Mouse (Mus musculus) layer of hippocampus, postnatal 10 days (tissue): Measurements from ENCODE around the gene Sult5a1. TPM values are rescaled to one million over a fixed set of nuclear protein-coding genes. Genes with fewer than 3 reads are reported as not detected.

Experiments
- DNase-seq, 2 experiments: peaks; one replicate each; pipeline ENCODE4 v3.0.0; 2021; ENCODE audit warnings: low spot score in 2 of 2
- total RNA-seq, 2 experiments: library from RNA; stranded (reverse); gene quantifications; 2 replicates each; pipeline ENCODE4 v1.2.3; 2021

Sult5a1 gene
- total RNA-seq, 2 experiments from 2014 or later = 0.80 to 1.1 TPM

DNA sequence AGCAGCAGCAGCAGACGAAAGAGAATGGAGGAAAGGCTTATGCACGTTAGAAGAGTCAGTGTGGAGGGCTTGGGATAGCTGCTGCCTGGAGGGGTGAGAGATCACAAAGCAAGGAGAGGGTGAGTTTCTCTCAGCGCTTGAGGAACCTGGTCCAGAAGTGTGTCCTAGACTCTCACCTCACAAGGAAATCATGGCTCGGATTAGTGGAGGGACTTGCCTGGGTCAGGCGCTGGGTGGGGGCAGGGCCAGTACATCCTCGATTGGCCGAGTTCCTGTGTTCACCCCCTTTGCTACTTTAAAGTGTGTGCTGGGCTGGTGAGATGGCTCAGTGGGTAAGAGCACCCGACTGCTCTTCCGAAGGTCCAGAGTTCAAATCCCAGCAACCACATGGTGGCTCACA is 22.3 kb downstream of the Sult5a1 start:
- DNase-seq = no peak

DNA sequence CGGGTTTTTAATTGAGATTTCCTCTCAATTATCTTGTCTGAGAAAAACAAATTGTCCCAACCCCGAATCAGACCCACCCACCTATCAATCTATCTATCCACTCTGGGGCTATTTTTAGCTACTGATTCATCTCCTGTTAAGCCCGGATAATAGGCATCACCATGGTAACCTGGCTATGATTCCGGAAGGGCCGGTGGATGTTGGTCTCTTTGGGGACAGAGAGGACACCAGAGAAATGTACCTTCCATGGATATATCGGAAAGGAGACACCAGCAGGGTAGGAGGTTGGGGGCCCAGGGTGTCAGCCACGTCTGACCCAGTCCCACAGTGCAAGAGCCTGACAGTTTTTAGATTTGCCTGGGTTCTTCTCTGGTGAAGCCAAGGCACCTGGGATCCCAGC is 22.7 kb downstream of the Sult5a1 start:
- DNase-seq = peak; percentile 46 to 60

DNA sequence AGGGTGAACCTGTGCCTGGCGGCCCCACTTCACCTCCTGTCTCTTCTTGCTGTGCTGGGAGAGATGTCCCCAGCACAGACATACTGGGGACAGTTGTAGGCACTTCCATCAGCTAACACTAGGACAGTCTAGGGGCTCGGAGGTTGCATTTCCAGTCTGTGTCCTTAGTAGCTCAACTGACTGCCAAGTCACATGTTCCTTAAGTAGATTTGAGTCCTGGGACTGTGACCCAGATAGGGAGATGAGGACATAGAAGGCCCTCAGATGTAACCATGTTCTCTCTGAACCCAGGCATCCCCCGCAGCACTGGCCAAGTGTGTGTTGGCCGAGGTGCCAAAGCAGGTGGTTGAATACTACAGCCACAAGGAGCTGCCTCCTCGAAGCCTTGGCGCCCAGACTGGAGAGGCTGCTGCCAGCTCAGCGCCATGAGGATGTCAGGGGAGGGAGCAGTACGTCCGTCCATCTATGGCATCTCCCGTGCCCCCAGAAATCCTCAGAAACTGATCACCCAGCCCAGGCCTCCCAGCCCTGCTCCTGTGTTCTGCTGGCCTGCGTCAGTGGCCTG is 23.9 kb downstream of the Sult5a1 start:
- DNase-seq = no peak

DNA sequence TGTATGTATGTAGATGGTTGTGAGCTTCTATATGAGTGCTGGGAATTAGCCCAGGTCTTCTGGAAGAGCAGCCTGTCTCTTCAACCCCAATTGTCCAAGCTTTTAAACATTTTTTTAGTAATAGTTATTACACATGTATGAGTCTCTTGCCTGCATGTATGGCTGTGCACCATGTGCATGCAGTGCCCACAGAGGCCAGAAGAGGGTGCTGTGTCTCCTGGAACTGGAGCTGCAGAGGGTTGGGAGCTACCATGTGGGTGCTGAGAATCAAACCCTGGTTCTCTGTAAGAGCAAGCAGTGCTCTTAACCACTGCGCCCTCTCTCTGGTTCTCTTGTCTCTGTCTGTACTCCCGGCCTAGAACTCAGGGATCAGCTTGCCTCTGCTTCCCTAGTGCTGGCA is 25.2 kb downstream of the Sult5a1 start:
- DNase-seq = no peak

DNA sequence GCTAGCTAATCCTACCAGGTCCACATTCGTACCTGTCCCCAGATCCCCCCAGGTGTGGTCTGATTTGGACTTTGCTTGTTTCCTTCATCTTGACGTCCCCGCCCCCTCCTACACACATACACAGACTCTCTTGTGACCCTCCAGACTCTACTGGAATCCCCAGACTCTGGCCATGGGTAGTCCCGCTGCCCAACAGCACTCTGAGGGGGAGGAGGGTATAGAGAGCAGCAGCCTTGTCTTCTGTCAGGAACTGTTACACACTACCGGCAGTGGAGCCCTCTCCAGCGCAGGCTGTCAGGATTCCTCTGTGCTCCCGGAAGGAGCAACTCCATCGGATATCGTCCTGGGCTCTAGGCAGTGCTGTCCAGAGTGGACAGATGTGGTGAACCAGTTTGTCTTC is 27.1 kb downstream of the Sult5a1 start:
- no peak for DNase-seq

DNA sequence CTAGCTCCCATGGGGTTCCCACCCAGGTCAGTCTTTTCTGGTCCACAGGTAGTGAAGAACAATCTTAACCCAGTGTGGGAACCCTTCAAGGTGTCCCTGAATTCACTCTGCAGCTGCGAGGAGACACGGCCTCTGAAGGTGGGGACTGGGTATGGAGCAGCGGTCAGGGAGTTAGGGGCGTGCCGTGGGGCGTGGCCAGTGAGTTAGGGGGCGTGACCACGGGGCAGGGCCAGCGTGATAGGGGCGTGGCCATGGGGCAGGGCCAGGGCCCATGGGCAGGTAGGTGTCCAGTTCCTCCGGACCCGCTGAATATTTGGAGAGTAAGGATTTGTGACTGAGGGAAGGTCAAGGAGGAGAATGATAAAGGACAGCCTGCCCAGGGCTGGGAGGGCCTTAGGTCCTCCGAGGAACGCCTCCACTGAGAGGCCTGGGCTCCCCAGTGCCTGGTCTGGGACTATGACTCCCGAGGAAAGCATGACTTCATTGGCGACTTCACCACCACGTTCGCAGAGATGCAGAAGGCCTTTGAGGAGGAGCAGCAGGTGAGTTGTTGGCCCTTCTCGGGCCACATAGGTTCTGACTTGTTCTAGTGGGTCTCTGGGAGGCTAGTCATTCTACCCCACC is 31.8 kb downstream of the Sult5a1 start:
- DNase-seq = no peak

DNA sequence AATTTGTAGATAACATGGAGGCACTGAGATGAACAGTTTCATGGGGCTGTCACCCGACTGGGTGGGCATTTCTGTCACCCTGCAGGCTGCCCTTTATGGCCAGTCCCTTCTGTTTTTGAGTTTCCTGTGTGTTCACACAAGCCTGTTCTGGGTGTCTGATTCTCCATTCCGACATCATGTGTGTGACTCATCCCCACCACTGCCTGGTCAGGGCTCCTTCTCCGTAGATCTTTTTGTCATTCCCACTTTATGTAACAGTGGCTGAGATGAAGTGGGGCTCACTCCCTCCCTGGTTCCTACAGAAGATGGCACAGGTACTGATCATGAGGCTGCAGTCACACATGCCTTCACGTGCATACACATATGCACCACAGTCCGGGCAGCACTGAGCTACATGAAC is 35.4 kb downstream of the Sult5a1 start:
- no peak for DNase-seq

DNA sequence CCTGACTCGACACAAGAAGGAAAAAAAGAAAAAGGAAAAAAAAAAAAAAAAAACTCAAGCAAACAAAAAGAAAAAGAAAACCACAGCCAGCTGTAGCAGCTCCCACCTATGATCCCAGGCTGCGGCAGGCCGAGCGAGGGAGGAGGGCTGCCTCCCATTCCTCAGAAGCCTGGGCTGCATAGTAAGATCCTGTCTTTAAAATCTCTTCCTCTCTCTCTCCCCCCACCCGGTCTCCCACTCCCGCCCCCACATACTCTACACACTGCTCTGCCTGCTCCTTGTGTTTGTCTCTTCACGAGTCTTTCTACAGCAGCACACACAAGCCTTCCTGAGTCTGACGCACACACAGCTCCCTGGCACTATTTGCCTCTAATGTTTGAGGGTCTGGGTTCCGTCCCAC is 36.1 kb downstream of the Sult5a1 start:
- DNase-seq = no peak

DNA sequence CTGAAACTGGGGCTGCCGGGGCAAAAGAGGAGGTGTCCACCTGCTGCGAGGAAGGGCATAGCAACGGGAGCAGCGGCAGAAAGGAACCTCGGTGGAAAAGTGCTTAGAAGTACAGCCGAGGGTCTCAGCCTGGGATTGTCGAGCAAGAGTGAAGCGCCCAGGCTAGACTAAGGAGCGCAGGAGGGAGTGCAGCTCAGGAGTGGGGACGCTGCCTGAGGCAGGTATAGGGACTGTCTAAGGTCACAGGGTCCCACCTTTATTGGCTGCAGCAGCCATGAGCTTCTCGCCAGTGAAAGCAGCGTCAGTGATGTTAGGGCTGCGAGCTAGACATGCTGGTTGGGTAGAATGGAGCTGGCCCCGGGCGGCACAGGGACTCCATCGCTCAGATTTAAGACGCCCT is 40.4 kb downstream of the Sult5a1 start:
- DNase-seq = no peak

DNA sequence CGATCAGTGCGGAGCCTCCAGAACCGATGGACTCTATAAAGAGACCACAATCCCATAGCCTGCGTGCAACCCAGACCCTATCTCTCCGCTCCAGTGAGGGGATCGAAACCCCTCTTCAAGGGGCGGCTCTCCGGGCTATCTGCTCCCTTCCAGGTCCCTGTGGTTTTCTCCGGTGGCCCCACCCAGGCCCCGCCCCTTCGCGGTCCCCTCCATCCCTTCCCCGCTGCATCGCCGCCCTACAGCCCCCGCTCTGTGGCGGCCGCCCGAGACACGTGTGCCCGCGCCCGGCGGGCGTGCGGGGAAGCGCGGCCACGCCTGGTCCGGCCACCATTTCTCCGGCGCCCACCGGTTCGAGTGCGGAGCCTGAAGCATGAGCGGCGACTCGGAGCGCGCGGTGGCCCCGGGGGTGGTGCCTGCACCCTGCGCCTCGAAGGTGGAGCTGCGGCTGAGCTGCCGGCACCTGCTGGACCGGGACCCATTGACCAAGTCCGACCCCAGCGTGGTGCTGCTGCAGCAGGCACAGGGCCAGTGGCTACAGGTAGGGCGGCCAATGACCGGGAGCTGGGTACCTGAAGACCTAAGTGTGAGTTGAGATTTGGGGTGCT is 40.9 kb downstream of the Sult5a1 start, which contains the start of gene Cpne7:
Gene Cpne7, plus strand, starts transcription at position 248 of the 605 bp plus-strand sequence.
- DNase-seq = peak in 1 of 2 experiments; percentile 49

DNA sequence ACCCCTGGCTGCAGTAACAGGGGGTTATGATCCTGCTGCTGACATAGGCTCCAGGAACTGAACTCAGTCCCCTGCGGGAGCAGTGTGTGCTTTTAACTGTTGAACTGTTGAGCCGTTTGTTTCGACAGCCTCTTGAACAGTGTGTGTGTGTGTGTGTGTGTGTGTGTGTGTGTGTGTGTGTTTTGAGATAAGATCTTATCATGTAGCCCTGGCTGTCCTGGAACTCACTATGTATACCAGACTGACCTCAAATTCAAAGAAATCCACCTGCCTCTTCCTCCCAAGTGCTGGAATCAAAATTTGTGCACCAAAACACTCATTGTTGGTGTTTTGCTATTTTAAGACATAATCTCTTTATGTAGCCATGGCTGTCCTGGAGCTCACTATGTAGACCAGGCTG is 43.5 kb downstream of the Sult5a1 start:
- DNase-seq = no peak

DNA sequence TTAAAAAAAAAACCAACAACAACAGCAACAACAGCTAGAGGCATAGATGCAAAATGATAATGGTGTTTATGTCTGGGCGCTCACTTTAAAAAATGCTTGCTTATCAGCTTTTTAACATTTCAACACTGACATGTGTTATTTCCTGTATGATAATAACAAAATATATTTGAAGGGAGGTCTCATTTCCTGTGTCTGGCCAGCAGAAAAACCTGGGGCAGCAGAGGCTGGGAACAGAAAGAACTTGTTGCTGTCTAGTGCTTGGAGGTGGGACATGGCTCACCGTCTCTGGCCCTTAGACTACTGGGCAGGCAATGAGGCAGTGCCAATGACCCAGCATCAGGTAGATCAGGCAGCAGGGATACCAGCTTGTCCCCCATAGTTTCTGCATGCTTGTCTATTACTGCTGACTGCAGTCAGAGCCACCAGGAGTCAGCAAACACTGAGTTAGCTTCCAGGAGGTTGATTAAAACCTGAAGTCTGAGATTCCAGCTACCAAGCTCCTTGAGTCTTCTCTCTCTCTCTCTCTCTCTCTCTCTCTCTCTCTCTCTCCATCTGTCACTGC is 44.1 kb downstream of the Sult5a1 start:
- DNase-seq = no peak

DNA sequence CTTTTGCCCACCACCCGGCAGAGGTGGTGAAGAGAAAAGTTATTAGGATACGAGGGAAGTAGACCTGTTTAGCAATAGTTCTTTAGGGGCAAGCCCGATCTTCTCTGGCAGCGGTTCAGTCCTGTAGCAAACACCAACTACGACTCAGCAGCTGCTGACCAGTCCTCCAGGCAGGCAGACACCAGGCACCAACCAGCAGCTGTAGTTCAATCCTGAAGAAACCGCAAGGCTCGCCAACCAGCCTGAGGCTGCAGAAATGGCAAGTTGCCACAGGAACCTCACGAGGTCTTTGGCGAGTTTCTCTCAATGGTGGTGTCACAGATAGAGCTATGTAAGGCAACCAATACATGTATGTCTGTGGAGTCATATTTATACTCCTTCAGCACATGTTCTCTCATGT is 45.2 kb downstream of the Sult5a1 start:
- DNase-seq = no peak

DNA sequence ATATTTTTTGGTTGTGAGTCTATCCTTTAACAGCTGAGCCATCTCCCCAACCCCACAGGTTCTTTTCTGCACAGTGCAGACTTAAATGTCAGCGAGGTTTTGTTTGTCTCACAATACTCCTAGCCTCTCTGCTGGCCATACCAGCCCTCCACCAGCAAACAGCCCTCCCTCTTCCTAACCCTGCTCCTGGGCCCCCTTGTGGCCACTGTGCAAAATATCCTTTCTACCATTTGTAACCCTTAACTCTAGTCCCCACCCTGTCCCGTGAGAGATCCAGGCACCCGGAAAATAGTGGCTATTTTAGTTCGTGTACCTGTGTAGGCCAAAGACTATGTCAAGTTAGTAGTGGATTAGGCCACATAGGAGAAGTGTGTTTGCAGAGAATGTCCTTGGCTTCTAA is 47.5 kb downstream of the Sult5a1 start:
- DNase-seq = peak in 1 of 2 experiments; percentile 65

DNA sequence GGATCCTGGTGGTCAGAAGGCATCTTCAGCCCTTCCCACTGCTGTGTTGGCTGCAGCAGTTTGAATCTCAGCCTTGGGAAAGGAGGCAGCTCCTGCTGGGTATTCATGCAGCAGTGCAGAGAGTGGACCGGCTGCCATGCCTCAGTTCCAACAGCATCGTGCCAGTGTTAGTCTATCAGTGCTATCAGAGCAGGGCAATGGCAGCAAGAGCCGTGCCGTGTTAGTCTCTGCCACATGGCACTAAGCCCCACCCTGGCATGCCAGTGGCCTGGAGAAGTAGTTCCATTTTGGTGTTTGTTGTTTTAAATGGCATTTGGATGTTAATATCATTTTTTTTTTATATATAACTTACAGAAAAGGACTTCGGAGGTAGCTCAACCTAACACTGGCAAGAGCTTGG is 49.2 kb downstream of the Sult5a1 start:
- no peak for DNase-seq

DNA sequence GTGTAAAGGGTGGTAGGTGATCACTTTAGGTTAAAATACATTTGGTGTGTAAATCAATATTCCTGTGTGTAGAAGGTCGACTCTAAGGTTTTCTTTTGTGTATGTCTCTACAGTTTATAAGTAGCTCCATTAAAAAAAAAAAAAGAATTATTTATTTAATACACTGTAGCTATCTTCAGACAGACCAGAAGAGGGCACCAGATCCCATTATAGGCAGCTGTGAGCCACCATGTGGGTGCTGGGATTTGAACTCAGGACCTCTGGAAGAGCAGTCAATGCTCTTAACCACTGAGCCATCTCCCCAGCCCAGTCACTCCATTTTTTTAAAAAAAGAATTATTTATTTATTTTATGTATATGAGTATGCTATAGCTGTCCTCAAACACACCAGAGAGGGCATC is 50.1 kb downstream of the Sult5a1 start:
- no peak for DNase-seq

DNA sequence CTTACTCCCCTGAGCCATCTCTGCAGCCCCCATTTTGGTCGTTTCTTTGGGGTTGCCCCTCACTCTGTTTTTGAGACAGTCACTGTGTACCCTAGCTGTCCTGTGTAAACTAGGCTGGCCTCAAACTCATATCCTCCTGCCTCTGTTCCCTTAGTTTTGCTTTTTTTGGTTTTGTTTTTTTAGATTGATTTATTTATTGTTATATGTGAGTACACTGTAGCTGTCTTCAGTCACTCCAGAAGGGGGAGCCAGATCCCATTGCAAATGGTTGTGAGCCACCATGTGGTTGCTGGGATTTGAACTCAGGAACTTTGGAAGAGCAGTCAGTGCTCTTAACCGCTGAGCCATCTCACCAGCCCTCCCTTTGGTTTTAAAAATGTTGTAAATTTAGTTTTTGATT is 51.6 kb downstream of the Sult5a1 start:
- DNase-seq = no peak

DNA sequence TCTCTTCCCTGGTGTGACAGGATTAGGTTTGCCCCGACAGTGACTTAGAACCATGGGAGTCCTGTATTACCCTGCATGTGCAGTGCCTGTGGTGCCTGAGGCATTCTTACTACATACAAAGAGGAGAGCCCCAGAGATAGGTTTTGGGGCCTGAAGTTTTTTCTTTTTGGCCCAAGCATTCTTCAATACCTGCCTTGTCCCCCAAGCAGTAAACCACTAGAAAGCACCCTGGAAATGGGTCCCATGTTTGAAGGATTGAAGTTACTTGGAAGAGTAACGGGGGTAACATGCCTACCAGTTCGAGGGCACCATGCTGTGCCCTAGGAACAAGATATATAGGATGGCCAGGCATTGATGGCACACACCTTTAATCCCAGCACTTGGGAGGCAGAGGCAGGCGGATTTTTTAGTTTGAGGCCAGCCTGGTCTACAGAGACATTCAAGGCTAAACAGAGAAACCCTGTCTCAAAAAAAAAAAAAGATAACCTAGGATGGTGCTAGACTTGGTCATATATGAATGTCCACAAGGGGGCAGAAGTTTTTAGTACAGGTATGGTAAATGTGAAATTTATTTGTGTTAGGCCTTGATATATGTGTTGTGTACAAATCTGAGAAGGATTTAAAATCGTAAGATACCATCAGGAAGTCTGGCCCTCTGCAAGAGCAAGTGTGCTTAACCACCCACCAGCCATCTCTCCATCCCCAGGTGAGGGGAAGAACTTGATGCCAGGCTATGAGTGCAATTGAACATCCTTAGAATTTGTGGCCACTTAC is 52.4 kb downstream of the Sult5a1 start:
- DNase-seq = no peak

DNA sequence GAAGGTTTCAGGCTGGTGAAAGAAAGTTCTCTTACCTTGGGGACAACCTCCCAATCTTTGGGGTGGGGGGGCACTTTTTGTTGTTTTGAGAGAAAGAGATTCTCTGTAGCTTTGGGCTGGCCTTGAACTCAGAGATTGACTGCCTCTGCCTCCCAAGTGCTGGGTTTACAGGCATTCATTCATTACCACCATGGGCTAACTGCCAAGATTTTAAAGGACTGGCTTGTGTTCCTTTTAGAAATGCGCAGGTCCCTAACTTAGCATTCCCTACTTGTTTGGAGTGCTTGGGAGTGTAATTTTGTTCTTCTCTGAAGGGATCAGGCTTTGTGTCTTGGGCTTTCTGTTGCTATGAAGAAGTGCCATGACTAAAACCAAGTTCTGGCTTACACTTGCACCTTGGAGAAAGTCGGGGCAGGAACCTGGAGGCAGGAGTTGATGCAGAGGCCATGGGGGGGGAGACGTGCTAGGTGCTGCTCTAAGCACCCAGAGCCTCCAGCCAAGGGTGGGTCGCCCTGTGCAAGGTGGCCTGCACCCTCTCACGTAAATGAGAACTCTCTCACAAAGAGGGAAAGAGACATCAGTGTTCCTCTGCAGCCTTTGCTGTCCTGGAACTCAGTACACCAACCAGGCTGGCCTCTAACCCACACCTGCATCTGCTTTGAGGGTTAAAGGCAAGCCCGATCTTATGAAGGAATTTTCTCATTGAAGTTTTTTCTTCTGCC is 53.9 kb downstream of the Sult5a1 start:
- DNase-seq = no peak

DNA sequence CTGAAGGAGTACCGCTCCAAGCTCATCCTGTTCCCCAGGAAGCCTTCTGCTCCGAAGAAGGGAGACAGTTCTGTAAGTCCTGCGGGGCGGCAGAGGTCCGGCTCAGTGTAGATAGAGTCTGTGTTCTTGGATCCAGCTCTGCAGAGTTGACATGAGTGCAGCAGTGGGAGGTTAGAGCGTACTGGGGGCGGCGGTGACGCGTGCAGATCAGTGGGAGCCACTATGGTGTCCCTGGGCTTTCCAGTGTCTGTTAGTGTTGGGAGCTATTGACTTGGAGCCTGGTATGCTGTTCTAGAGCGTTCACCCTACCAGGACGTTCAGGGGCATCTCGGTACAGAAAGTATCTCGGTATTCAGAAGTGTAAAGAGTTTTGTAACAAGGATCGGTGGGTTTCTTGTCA is 54.8 kb downstream of the Sult5a1 start:
- DNase-seq = no peak

DNA sequence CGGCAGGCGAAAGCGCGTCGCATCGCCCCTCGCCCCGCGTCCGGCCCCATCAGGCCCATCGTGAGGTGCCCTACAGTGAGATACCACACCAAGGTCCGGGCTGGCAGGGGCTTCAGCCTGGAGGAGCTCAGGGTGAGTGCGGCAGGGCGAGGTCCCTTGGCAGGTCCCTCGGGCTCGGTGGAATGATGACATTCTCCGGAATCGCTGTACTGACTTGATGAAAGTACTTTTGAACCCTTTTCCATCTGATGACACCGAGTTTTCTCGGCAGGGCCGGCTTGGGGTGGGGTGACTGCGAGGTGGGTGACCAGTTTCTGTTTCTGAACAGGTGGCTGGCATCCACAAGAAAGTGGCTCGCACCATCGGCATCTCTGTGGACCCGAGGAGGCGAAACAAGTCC is 55.3 kb downstream of the Sult5a1 start:
- DNase-seq = peak in 1 of 2 experiments; percentile 43
